Mouse (Mus musculus): ENCODE measurements around the gene Snph. TPM values are rescaled to one million over a fixed set of nuclear protein-coding genes. Genes with fewer than 3 reads are reported as not detected.
"Not testable (repeated sequence)": the region's sequence is repeated elsewhere in the genome, so short reads cannot be mapped to it uniquely, and the experiment has no call there.

Snph gene
- polyA plus RNA-seq, 1 experiment from 2014 or later: not detected

- H3K4me3 ChIP-seq (ENCODE audit: inconsistent target): no peak overlapping the region
- 88% methylated on average over 3 of the region's 3 CpGs for WGBS (ENCODE audit: missing documents)
- no peak overlapping the region for H3K27ac ChIP-seq
- no peaks in the 10 kb centered on the region for H3K36me3 ChIP-seq (ENCODE audit: inconsistent target)
- no peaks in the 10 kb centered on the region for H3K79me2 ChIP-seq (ENCODE audit: inconsistent target)
Observed at GRCm38 (mm10) chr2:151623776-151624175, 8.6 kb downstream of the Snph start.

DNA sequence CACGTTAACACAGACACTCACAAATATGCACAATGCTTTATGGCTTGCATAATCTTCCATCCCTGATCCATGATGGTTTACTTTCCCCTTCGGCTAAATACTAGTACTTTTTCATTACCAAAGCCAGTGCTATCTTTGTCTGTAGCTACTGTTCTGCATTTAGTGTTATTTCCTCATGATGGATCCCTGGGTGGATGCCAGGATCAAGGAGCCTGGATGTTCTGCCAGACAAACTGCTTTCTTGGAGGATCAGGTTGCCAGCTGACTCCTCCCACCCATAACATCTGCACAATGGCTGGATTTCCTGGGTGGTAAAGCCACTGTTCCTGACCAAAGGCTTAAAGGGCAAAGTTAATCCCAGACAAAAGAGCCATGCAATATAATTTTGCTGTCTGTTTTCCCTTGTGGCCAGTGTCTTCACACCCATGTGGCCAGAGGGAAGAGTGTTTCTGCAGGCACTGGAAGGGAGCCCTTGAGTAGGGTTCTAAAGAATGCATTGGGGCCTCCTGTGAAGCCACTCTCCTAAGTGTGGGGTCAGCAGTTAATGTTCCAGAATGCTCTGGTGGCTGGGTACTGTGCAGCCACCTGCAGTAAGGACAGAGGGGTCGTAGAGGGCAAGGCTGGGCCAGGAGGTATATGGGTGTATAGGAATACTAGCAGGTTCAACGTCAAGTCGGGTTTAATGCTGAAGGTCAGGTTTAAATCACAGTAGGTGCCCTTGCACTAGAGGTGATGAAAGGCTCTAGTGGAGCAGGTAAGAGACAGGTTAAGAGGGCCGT is 15.7 kb downstream of the Snph start:
- Histone ChIP-seq H3K36me3 (ENCODE audit: inconsistent target) (no peaks in the 10 kb centered on the region), H3K79me2 (ENCODE audit: inconsistent target) (no peaks in the 10 kb centered on the region), H3K27ac (no peak overlapping the region), H3K4me3 (ENCODE audit: inconsistent target) (no peak overlapping the region)
- 83% methylated on average over 6 of the region's 6 CpGs for WGBS (ENCODE audit: missing documents)

DNA sequence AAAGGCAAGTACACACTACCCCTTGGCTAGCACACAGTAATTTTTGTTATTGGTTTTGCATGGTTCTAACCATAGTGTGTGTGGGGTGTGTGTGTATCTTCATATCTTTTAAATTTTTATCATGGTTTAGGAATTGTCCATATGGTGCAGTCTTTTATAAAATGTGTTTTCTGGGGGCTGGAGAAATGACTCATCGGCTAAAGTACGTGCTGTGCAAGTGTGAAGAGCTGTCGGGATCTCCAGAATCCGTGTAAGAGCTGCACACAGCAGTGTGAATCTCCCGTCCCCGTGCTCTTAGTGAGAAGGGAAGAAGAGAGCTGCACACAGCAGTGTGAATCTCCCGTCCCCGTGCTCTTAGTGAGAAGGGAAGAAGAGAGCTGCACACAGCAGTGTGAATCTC is 16.6 kb downstream of the Snph start:
- H3K36me3 ChIP-seq (ENCODE audit: inconsistent target); H3K27ac ChIP-seq; H3K79me2 ChIP-seq (ENCODE audit: inconsistent target); H3K4me3 ChIP-seq (ENCODE audit: inconsistent target): not testable (repeated sequence)
- WGBS (ENCODE audit: missing documents): 79% methylated on average over 6 of the region's 8 CpGs

DNA sequence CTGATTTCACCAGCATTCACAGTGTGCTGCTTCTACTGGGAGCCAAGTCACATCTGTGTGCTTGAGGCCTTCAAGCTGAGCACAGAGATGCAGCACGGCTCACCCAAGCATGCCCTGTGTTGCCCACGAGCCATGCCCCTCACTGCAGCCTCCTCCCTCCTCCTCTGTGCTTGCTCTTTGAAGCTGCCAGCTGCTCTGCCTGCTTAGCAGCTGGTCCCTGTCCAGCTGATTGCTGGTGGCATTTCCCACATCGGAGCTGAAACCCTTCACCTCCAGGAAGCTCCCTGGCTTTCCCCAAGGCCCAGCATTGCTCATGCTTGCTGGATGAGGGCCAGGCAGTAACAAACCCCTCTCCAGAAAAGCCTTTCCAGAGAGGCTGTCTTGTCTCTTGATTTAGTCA is 22.4 kb downstream of the Snph start:
- no peaks in the 10 kb centered on the region for H3K79me2 ChIP-seq (ENCODE audit: inconsistent target)
- no peaks in the 10 kb centered on the region for H3K36me3 ChIP-seq (ENCODE audit: inconsistent target)
- 60% methylated on average over 3 of the region's 3 CpGs for WGBS (ENCODE audit: missing documents)
- H3K4me3 ChIP-seq (ENCODE audit: inconsistent target): no peak overlapping the region
- no peak overlapping the region for H3K27ac ChIP-seq

DNA sequence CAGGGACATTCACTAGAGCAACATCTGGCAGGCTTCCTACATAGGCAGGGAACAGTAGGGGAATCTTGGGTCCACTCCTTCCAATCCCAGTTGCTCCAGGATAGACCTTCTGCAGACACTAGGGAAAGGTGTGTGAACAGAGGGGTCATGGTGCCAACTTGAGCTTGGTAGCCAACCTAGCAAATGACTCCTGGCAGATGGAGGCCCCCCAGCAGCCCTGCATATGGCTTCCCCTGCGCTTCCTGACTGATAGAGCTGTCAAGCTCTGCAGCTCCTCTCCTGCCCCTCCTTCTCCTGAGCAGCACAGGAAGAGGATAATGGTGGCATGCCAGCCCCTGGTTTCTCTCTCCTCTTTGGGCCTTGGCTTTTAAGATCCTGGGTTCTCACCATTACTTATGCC is 24.0 kb downstream of the Snph start:
- WGBS (ENCODE audit: missing documents): 67% methylated on average over 1 of the region's 1 CpGs
- H3K79me2 ChIP-seq (ENCODE audit: inconsistent target): no peaks in the 10 kb centered on the region

GRCm38 (mm10) chr2:151605437-151605987 is 26.9 kb downstream of the Snph start:
- no peaks in the 10 kb centered on the region for H3K79me2 ChIP-seq (ENCODE audit: inconsistent target)
- WGBS (ENCODE audit: missing documents): 40% methylated on average over 9 of the region's 11 CpGs
- H3K27ac ChIP-seq: no peak overlapping the region
- no peak overlapping the region for H3K4me3 ChIP-seq (ENCODE audit: inconsistent target)
- no peaks in the 10 kb centered on the region for H3K36me3 ChIP-seq (ENCODE audit: inconsistent target)

More for the DNA sequence above, 24.0 kb downstream of the Snph start:
- no peaks in the 10 kb centered on the region for H3K36me3 ChIP-seq (ENCODE audit: inconsistent target)
- H3K27ac ChIP-seq: no peak overlapping the region
- no peak overlapping the region for H3K4me3 ChIP-seq (ENCODE audit: inconsistent target)

GRCm38 (mm10) chr2:151603630-151604029 is 28.8 kb downstream of the Snph start:
- WGBS (ENCODE audit: missing documents): 85% methylated on average over 4 of the region's 4 CpGs
- Histone ChIP-seq H3K4me3 (ENCODE audit: inconsistent target) (no peak overlapping the region), H3K79me2 (ENCODE audit: inconsistent target) (no peaks in the 10 kb centered on the region), H3K27ac (no peak overlapping the region), H3K36me3 (ENCODE audit: inconsistent target) (no peaks in the 10 kb centered on the region)

DNA sequence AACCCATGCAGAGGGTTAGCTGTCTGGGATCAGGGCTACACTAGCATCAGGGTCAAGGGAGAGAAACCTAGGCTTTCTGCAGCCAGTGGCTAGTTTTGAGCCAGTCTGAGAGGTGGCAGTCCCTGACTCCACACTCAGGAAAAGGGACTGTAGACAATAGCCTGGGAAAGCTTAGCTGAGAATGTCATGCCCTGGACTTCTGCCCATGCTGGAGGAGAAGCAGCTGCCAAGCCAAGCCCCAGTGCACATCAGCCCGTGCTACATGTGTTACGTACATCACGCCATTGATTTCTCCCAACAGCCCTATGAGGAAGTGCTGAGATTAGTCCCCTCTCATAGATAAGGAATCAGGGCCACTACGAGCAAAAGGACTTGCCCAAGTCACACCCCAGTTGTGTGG is 30.3 kb downstream of the Snph start:
- 73% methylated on average over 4 of the region's 4 CpGs for WGBS (ENCODE audit: missing documents)
- Histone ChIP-seq H3K79me2 (ENCODE audit: inconsistent target) (no peaks in the 10 kb centered on the region), H3K36me3 (ENCODE audit: inconsistent target) (no peaks in the 10 kb centered on the region), H3K27ac (no peak overlapping the region), H3K4me3 (ENCODE audit: inconsistent target) (no peak overlapping the region)

- WGBS (ENCODE audit: missing documents): 87% methylated on average over 2 of the region's 2 CpGs
- H3K27ac ChIP-seq: no peak overlapping the region
- H3K36me3 ChIP-seq (ENCODE audit: inconsistent target): no peaks in the 10 kb centered on the region
- H3K79me2 ChIP-seq (ENCODE audit: inconsistent target): no peaks in the 10 kb centered on the region
- H3K4me3 ChIP-seq (ENCODE audit: inconsistent target): no peak overlapping the region
Observed at GRCm38 (mm10) chr2:151598068-151598467, 34.3 kb downstream of the Snph start.

- H3K79me2 ChIP-seq (ENCODE audit: inconsistent target): no peaks in the 10 kb centered on the region
- WGBS (ENCODE audit: missing documents): 1% methylated on average over 9 of the region's 9 CpGs
- H3K36me3 ChIP-seq (ENCODE audit: inconsistent target): no peaks in the 10 kb centered on the region
- H3K4me3 ChIP-seq (ENCODE audit: inconsistent target): no peak overlapping the region
- no peak overlapping the region for H3K27ac ChIP-seq
Observed at GRCm38 (mm10) chr2:151587306-151587705, 45.1 kb downstream of the Snph start.

DNA sequence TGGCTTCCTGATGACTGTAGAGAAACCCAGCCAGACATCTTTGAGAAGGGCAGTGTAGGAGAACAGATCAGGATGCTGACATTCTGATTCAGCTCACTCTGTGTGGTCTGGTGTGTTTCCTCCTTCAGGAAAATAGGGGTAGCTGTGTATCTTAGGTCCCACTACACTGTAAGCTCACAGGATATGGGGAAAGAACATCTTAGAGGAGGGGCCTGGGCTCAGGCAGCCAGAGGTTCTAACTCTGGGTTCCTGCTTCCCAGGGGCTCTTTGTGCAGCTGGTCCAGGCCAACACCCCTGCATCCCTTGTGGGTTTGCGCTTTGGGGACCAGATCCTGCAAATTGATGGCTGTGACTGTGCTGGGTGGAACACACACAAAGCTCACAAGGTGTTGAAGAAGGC is 45.6 kb downstream of the Snph start:
- Histone ChIP-seq H3K4me3 (ENCODE audit: inconsistent target) (no peak overlapping the region), H3K36me3 (ENCODE audit: inconsistent target) (no peaks in the 10 kb centered on the region), H3K79me2 (ENCODE audit: inconsistent target) (no peaks in the 10 kb centered on the region), H3K27ac (no peak overlapping the region)
- 69% methylated on average over 1 of the region's 1 CpGs for WGBS (ENCODE audit: missing documents)

DNA sequence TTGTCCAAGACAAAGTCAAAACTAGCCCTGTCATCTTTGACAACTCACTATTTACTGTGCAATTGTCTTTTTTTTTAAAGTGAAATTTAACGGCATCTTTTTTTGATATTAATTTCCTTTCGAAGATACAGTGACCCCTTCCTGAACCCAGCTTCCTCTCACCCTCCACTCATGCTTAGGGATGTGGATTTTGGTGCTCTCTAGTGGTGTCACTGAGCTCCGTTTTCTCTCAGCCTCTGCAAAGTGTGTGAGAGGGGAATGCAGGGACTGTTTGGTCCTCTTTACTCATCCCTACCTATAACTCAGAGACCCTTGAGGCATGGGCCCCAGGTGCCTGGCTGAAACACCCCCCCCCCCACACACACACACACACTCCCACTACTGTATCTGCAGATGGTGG is 46.5 kb downstream of the Snph start:
- H3K36me3 ChIP-seq (ENCODE audit: inconsistent target): no peaks in the 10 kb centered on the region
- no peaks in the 10 kb centered on the region for H3K79me2 ChIP-seq (ENCODE audit: inconsistent target)
- whole genome bisulfite sequencing (ENCODE audit: missing documents): 23% methylated on average over 3 of the region's 3 CpGs
- H3K4me3 ChIP-seq (ENCODE audit: inconsistent target): no peak overlapping the region
- no peak overlapping the region for H3K27ac ChIP-seq

- 57% methylated on average over 1 of the region's 1 CpGs for WGBS (ENCODE audit: missing documents)
- no peaks in the 10 kb centered on the region for H3K36me3 ChIP-seq (ENCODE audit: inconsistent target)
- no peaks in the 10 kb centered on the region for H3K79me2 ChIP-seq (ENCODE audit: inconsistent target)
- H3K27ac ChIP-seq: no peak overlapping the region
- H3K4me3 ChIP-seq (ENCODE audit: inconsistent target): no peak overlapping the region
Observed at GRCm38 (mm10) chr2:151580945-151581344, 51.4 kb downstream of the Snph start.

DNA sequence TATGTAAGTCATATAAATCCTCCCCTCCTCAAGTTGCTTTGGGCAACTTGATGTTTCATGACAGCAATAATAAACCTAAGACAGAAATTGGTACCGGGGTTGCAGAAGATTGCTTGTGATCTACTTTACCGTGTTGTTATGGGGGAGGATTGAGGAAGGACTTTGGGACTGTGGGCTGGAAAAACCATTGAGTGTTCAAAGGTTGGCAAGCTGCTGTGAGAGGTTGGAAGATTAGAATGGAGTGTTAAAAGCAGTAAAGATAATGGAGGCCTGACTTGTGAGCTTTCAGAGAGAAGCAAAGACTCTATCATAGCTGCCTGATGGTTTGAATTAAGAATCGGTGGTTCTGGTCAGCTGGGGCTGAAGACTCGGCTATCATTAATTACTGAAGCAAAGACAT is 53.2 kb downstream of the Snph start:
- 90% methylated on average over 4 of the region's 4 CpGs for WGBS (ENCODE audit: missing documents)
- Histone ChIP-seq H3K4me3 (ENCODE audit: inconsistent target) (no peak overlapping the region), H3K79me2 (ENCODE audit: inconsistent target) (no peaks in the 10 kb centered on the region), H3K36me3 (ENCODE audit: inconsistent target) (no peaks in the 10 kb centered on the region), H3K27ac (no peak overlapping the region)

DNA sequence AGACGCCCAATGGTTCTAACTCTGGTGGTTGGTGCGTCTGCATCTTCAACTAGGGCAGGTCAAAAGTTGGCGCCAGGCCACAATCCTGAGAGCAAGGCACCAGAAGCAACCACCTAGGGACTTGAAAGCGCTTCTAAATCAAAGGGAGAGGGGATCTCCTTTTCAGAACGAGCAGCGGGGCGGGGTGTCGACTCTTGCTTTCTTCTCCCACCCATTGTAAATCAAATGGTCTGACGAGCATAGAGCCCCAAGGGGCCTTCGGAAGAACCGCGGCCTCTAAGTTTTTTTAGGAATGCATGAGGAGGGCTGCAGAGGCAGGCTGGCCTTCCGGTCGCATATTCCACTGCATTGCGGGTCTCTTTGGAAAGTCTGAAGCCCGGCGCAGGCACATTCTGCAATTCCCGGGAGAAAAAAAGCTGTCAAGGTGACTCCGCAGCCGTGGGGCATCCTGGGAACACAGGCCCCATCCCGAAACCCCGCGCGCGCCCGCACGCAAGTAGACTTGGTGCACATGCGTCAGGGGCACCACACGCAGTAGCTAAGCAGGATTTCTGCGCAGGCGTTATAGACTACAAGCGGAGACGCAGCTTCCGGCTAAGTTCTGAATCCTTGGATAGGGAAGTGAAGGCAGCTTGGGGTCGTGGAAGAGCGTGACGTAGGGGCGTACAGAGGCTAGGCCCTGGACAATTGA is 56.5 kb downstream of the Snph start:
- peak overlapping the region; percentile 44 for H3K4me3 ChIP-seq (ENCODE audit: inconsistent target)
- H3K27ac ChIP-seq: peak overlapping the region; percentile 27; the same call in 1 of the 2 replicates
- H3K36me3 ChIP-seq (ENCODE audit: inconsistent target): no peaks in the 10 kb centered on the region
- no peaks in the 10 kb centered on the region for H3K79me2 ChIP-seq (ENCODE audit: inconsistent target)
- WGBS (ENCODE audit: missing documents): 2% methylated on average over 38 of the region's 38 CpGs

All from macrophage (primary cell).